Mouse (Mus musculus): ENCODE measurements around the gene Gm4791.

Gm4791 gene

DNA sequence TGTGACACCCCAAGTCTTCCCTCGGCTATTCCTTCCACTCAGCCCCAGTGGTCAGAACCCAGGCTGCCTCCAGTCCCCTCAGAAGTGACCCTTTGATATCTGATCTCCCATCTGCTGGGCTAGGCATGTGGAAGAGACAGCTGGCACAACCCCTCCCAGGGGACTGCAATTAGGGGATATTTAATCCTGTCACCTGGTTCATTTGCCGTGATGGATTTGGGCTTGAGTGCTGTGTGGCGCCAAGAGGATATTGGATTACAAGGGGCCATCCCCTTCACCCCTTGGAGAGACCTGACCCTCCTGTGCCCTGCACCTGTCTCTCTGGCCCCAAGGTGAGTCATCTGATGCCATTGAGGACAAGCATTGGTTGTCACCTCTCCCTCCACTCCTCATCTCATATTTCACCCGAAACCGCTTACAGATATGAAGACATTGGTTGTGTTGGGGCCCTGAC lies at the start of gene Gm4791:
Gm4791 (plus strand) TSS at position 404 of the 454 bp plus-strand sequence.
- no peak for DNase-seq

DNA sequence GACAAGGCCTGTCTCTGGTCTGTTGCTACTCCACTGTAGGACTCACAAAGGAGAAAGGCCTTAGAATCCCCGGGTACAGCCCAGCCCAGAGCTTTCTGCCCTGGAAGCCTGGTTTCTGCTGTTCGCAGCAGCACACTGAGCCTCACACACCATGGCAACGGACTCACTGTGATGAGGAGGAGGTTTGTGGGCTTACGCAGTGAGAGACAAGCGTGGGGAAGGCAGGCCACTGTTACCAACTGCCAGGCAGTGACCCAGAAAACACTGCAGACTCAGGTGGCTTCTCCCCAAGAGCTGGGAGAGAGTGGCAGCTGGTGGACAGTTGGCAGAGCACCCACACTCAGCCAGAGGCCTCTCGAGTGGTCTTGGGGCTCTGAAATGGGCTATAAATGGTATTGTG lies 42.3 kb upstream of the Gm4791 start:
- peak; percentile 16 for DNase-seq

DNA sequence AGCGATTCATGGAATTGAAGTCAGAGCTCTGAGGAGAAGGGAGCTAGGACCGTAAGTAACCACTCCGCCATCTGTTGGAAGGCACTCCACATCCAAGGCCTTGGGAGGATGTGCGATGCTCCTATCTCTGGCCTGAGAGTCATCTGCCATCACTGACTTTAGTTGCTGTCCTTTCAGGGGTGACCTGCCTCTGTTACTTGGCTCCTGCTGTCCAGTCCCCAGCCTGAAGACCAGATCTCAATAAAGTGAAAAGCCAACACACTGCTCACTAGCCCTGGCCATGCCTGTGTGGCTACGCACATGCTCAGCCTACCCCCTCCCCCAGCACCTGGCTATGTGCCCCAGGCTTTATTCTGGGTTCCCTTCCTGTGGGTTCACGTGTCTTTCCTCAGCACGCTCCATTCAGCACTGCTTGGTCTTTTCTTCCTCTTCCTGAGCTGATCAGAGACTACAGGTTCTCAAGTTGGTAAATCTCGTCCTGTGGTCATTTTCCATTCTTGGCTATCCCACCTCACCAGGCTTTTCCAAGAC lies 41.1 kb upstream of the Gm4791 start:
- no peak for DNase-seq

- no peak for DNase-seq
These were observed 32.5 kb upstream of the Gm4791 start for GRCm38 (mm10) chr9:46966028-46966427.

DNA sequence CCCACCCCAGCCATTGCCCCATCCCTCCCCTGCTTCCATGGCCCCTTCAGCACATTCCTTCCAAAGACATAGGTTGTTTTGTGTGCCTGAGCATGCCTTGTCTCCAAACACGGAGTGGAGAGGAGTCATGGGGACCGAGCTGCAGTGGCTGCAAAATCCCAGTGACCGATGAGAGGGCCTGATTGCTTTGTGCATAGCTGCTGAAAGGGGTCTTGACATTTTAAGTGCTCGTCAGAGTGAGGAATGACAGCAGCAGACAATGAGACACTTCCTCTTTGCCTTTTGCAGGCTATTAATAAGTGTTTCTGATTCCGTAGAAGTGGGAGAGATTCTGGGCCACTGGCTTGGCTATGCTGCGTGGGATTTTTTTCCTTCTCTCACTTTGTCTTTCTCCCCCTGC lies 29.6 kb upstream of the Gm4791 start:
- no peak for DNase-seq

- DNase-seq = no peak
These were observed 29.1 kb upstream of the Gm4791 start for GRCm38 (mm10) chr9:46969406-46969805.

DNA sequence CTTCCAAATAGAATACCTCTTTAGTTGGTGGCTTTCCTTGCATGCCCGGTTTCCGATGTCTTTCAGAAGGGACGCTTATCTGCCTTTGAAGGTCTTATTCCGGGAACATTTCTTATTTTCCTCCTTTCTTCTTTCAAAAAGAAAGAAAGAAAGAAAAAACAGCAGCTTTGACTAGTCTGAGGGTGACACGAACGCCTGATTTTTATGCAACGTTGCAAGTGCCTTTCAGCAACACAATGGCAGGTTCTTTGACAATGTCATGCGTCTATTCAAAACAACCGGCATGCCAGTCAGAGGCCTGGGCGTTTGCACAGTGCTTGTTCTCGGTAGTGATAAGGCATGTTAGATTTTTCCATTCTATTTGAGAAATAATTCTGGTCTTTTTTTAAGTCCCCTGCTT lies 19.7 kb upstream of the Gm4791 start:
- no peak for DNase-seq

- no peak for DNase-seq
These were observed 18.4 kb upstream of the Gm4791 start for GRCm38 (mm10) chr9:46980111-46980510.

GRCm38 (mm10) chr9:46983471-46983870 lies 15.1 kb upstream of the Gm4791 start:
- DNase-seq = no peak

- DNase-seq = no peak
These were observed 43.0 kb downstream of the Gm4791 start for GRCm38 (mm10) chr9:47041569-47041968.

All from cerebellum, adult 11 months (tissue).